8 mouse cellular contexts compared by ENCODE assay signal in genomic region chr14:98168039-98168907, GRCm38 (mm10). TPM values are rescaled to one million over a fixed set of nuclear protein-coding genes. Genes with fewer than 3 reads are reported as not detected.
A peak's percentile ranks its signal among the peaks of the same experiment; 100 is the strongest.
DNase-seq lines count a peak whose midpoint lies in the region; ATAC-seq lines count a peak whose summit lies in the region.

No protein-coding gene starts in this region.

- no peaks in the 10 kb centered on the region for H3K9me3 ChIP-seq in embryonic facial prominence, embryonic 14.5 days (ENCODE audit: control insufficient read depth, low read length)
- H3K9me3 ChIP-seq in heart, embryonic 16.5 days (replicated peaks; ENCODE audit: control insufficient read depth, low read length) = no peaks in the 10 kb centered on the region

- peak overlapping the region; percentile 96 for H3K4me2 ChIP-seq in embryonic facial prominence, embryonic 14.5 days (ENCODE audit: low read depth, low read length)
- H3K4me2 ChIP-seq in heart, embryonic 16.5 days (ENCODE audit: low read depth, low read length) = peak overlapping the region; percentile 82

- 2% methylated on average over 38 of the region's 48 CpGs for WGBS in embryonic facial prominence, embryonic 14.5 days
- WGBS in heart, embryonic 16.5 days = under 1% methylated on average over 48 of the region's 48 CpGs

- H3K4me1 ChIP-seq in embryonic facial prominence, embryonic 14.5 days (ENCODE audit: control insufficient read depth, insufficient read depth, low read length) = no peaks in the 10 kb centered on the region
- H3K4me1 ChIP-seq in heart, embryonic 16.5 days (ENCODE audit: control insufficient read depth, insufficient read depth, low read length) = peaks cover 4% of the 10 kb centered on the region

- H3K27ac ChIP-seq in embryonic facial prominence, embryonic 14.5 days (replicated peaks; ENCODE audit: low read depth, low read length) = peak overlapping the region; percentile 78
- peak overlapping the region; percentile 59 for H3K27ac ChIP-seq in heart, embryonic 16.5 days (ENCODE audit: low read length)

- peak; percentile 6 to 9 for DNase-seq in thymus, postnatal 36 days
- DNase-seq in thymus, postnatal 14 days = no peak
- peak; percentile 37 for DNase-seq in embryonic facial prominence, embryonic 14.5 days (ENCODE audit: low spot score)
- DNase-seq in kidney, postnatal 14 days = peak; percentile 72
- DNase-seq in lung, postnatal 10 days = peak; percentile 64
- peak; percentile 64 for DNase-seq in ovary, postnatal 36 days (ENCODE audit: low spot score)
- DNase-seq in adipocyte (ENCODE audit: low spot score) = no peak

- H3K27me3 ChIP-seq in embryonic facial prominence, embryonic 14.5 days (replicated peaks; ENCODE audit: control insufficient read depth, insufficient read depth, low read length) = peaks cover 8% of the 10 kb centered on the region; the same call in 1 of the 2 replicates
- 0 out of 2 replicates have a peak, but pooled peaks cover 2% of the 10 kb centered on the region for H3K27me3 ChIP-seq in heart, embryonic 16.5 days (ENCODE audit: control insufficient read depth, insufficient read depth, low read length)

- peak overlapping the region; percentile 73 for H3K9ac ChIP-seq in embryonic facial prominence, embryonic 14.5 days (ENCODE audit: low read depth, low read length)
- H3K9ac ChIP-seq in heart, embryonic 16.5 days (ENCODE audit: low read length) = peak overlapping the region; percentile 81

- peak overlapping the region; percentile 74 for H3K4me3 ChIP-seq in embryonic facial prominence, embryonic 14.5 days (ENCODE audit: low read depth, low read length)
- H3K4me3 ChIP-seq in heart, embryonic 16.5 days (ENCODE audit: low read length) = peak overlapping the region; percentile 62

- H3K36me3 ChIP-seq in embryonic facial prominence, embryonic 14.5 days (ENCODE audit: control insufficient read depth, insufficient read depth, low read length) = no peaks in the 10 kb centered on the region
- H3K36me3 ChIP-seq in heart, embryonic 16.5 days (ENCODE audit: control insufficient read depth, insufficient read depth) = no peaks in the 10 kb centered on the region

- ATAC-seq in embryonic facial prominence, embryonic 14.5 days (ENCODE audit: low read depth) = peak; percentile 66
- ATAC-seq in heart, embryonic 16.5 days (replicated peaks; ENCODE audit: extremely low read depth, insufficient read depth, low FRiP score) = peak; percentile 62

RNA-seq across cellular contexts. Expression of gene Dach1, which starts 1.3 kb away (rescaled TPM):
- 4.1 and 4.5 TPM in 2 replicates for polyA plus RNA-seq in embryonic facial prominence, embryonic 14.5 days (2014; fragmentation: Nextera tagmentation; extraction: Ambion mirVana)
- polyA plus RNA-seq in heart, embryonic 16.5 days (2015; fragmentation: Nextera tagmentation; extraction: Ambion mirVana) = 1.8 and 2.2 TPM in 2 replicates

Comparison
In these comparisons a context has a peak if more than half of its experiments do, and no peak if none do; other contexts are left out.
1. DNase-seq: peak in thymus, postnatal 36 days (2 of 2), embryonic facial prominence, embryonic 14.5 days (single experiment), kidney, postnatal 14 days (single experiment), lung, postnatal 10 days (single experiment) and ovary, postnatal 36 days (single experiment); none in thymus, postnatal 14 days (single experiment) and adipocyte (single experiment).